Mouse (Mus musculus): ENCODE data around the gene Frat1.

DNA sequence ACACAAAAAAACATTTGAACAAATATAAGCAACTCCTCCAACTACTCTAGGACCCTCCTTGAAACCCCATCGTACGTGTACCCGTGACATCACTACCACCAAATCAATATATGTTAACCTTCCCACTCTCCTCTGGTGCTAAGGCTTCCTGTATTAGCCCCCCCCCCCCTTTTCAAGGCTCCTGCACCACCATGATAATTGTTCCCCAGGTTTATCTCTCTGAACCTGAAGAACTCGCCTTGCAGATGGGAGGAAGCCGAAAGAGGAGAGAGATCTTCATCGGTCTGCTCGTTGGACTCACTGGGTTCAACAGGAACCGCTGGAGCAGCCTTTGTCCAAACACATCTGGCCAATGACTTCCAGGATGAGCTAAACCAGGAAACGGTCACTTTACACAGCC lies 22.3 kb upstream of the Frat1 start:
- TF ChIP-seq CTCF (IDR thresholded peaks at IDR 0.05; ENCODE audit: insufficient read depth, low read depth, low read length) (no peak), POLR2A (IDR thresholded peaks at IDR 0.05; ENCODE audit: insufficient read depth, low read depth, low read length) (no peak)
